Mouse (Mus musculus): ENCODE data around the gene Plcb3. TPM values are rescaled to one million over a fixed set of nuclear protein-coding genes. Genes with fewer than 3 reads are reported as not detected.
A peak's percentile ranks its signal among the peaks of the same experiment; 100 is the strongest.
"Not testable (repeated sequence)": the region's sequence is repeated elsewhere in the genome, so short reads cannot be mapped to it uniquely, and the experiment has no call there.

The Plcb3 gene
- total RNA-seq, 2 experiments from 2014 or later, result 13.3 to 14.4 TPM

GRCm38 (mm10) chr19:6991166-6991565 is 14.9 kb upstream of the Plcb3 start:
- DNase-seq (ENCODE audit: low spot score in 2 of 2), result not testable (repeated sequence)

GRCm38 (mm10) chr19:6990712-6991111 is 14.4 kb upstream of the Plcb3 start:
- DNase-seq (ENCODE audit: low spot score in 2 of 2), result no peak

GRCm38 (mm10) chr19:6989251-6989650 is 13.0 kb upstream of the Plcb3 start:
- DNase-seq (ENCODE audit: low spot score in 2 of 2), result no peak

GRCm38 (mm10) chr19:6987904-6988285 is 11.6 kb upstream of the Plcb3 start:
- no peak for DNase-seq (ENCODE audit: low spot score in 2 of 2)

GRCm38 (mm10) chr19:6987061-6987903 is 11.0 kb upstream of the Plcb3 start, which contains the start of gene Vegfb:
Vegfb (minus strand) TSS chr19:6987651.
- no peak for DNase-seq (ENCODE audit: low spot score in 2 of 2)

- DNase-seq (ENCODE audit: low spot score in 2 of 2), result no peak
Measured at GRCm38 (mm10) chr19:6985951-6986708, 9.9 kb upstream of the Plcb3 start.

- no peak for DNase-seq (ENCODE audit: low spot score in 2 of 2)
Measured at GRCm38 (mm10) chr19:6985300-6985699, 9.0 kb upstream of the Plcb3 start.

GRCm38 (mm10) chr19:6983621-6984020 is 7.4 kb upstream of the Plcb3 start:
- DNase-seq (ENCODE audit: low spot score in 2 of 2), result no peak

GRCm38 (mm10) chr19:6981465-6981864 is 5.2 kb upstream of the Plcb3 start:
- DNase-seq (ENCODE audit: low spot score in 2 of 2), result no peak

GRCm38 (mm10) chr19:6980381-6981093 is 4.3 kb upstream of the Plcb3 start, which contains the start of gene Fkbp2:
Fkbp2 (minus strand) TSS chr19:6980501.
- DNase-seq (ENCODE audit: low spot score in 2 of 2), result peak; percentile 98 to 99

- DNase-seq (ENCODE audit: low spot score in 2 of 2), result peak; percentile 99
Measured at GRCm38 (mm10) chr19:6979486-6980380, 3.5 kb upstream of the Plcb3 start.

- DNase-seq (ENCODE audit: low spot score in 2 of 2), result peak in 1 of 2 experiments; percentile 65
Measured at GRCm38 (mm10) chr19:6979001-6979479, 2.8 kb upstream of the Plcb3 start.

- no peak for DNase-seq (ENCODE audit: low spot score in 2 of 2)
Measured at GRCm38 (mm10) chr19:6978639-6978974, 2.3 kb upstream of the Plcb3 start.

GRCm38 (mm10) chr19:6977759-6978638 is 1.7 kb upstream of the Plcb3 start:
- no peak for DNase-seq (ENCODE audit: low spot score in 2 of 2)

GRCm38 (mm10) chr19:6974211-6975205 is 1.8 kb downstream of the Plcb3 start, which contains the start of gene Ppp1r14b:
Ppp1r14b (plus strand) TSS chr19:6974968.
- DNase-seq (ENCODE audit: low spot score in 2 of 2), result peak; percentile 63 to 80

- DNase-seq (ENCODE audit: low spot score in 2 of 2), result no peak
Measured at GRCm38 (mm10) chr19:6973581-6974190, 2.6 kb downstream of the Plcb3 start.

- no peak for DNase-seq (ENCODE audit: low spot score in 2 of 2)
Measured at GRCm38 (mm10) chr19:6972247-6972917, 3.9 kb downstream of the Plcb3 start.

Data from layer of hippocampus, adult 18-20 months (tissue).